ENCODE assay signal across 24 mouse cellular contexts in genomic region chr9:110123322-110123721, GRCm38 (mm10). TPM values are rescaled to one million over a fixed set of nuclear protein-coding genes. Genes with fewer than 3 reads are reported as not detected.
DNase-seq lines count a peak whose midpoint lies in the region; ATAC-seq and TF ChIP-seq lines count a peak whose summit lies in the region.
"Had no signal": no experiment of that assay in that cellular context is flagged by ENCODE, and none has a peak within 500 bp of the region (broad histone marks: within the 10 kb centered on the region; RNA-seq: fewer than 3 reads in every experiment).

No protein-coding gene starts in this region.

- no peak for TF ChIP-seq RAD21 in MEL (IDR thresholded peaks at IDR 0.05; ENCODE audit: low read depth, low read length)

- H3K27ac ChIP-seq in MEL (ENCODE audit: control insufficient read depth, low read depth, low read length) = no peak overlapping the region
- H3K27ac ChIP-seq in forebrain, embryonic 15.5 days (replicated peaks) = no peak overlapping the region
- H3K27ac ChIP-seq: embryonic facial prominence, embryonic 10.5 days; embryonic facial prominence, embryonic 12.5 days; forebrain, embryonic 10.5 days; forebrain, embryonic 12.5 days had no signal

- no peak for TF ChIP-seq POLR2A in MEL (IDR thresholded peaks at IDR 0.05; ENCODE audit: control insufficient read depth in 1 of 2, insufficient read depth in 1 of 2, low read depth in 1 of 2, low read length in 2 of 2, poor library complexity in 1 of 2)

- H3K4me2 ChIP-seq in forebrain, embryonic 15.5 days (replicated peaks) = no peak overlapping the region
- H3K4me2 ChIP-seq: embryonic facial prominence, embryonic 12.5 days; forebrain, embryonic 12.5 days had no signal

- TF ChIP-seq CTCF in MEL (IDR thresholded peaks at IDR 0.05 in 2 of 3, conservative IDR thresholded peaks at IDR 0.05 in 1 of 3; ENCODE audit: control insufficient read depth in 1 of 3, insufficient read depth in 1 of 3, low read depth in 2 of 3, low read length in 3 of 3, poor library complexity in 1 of 3, severe bottlenecking in 1 of 3) = no peak

- H3K79me2 ChIP-seq in MEL (ENCODE audit: control insufficient read depth, insufficient read depth, low read length, poor library complexity) = peaks cover 5% of the 10 kb centered on the region

- peaks cover 0 to 11% of the 10 kb centered on the region in 2 experiments; a peak in 2 of 4 replicates for H3K36me3 ChIP-seq in MEL (ENCODE audit: control insufficient read depth in 1 of 2, insufficient read depth in 2 of 2, low read length in 2 of 2)
- no peaks in the 10 kb centered on the region for H3K36me3 ChIP-seq in splenic B cell, adult 2 months (ENCODE audit: control insufficient read depth, insufficient read depth, low read length, poor library complexity, severe bottlenecking)
- H3K36me3 ChIP-seq in forebrain, embryonic 15.5 days = no peaks in the 10 kb centered on the region; the same call in 1 of the 2 replicates
- H3K36me3 ChIP-seq: embryonic facial prominence, embryonic 12.5 days; forebrain, embryonic 12.5 days had no signal

- ATAC-seq in granulocyte monocyte progenitor cell, adult 5-6 weeks (replicated peaks; ENCODE audit: poor library complexity, severe bottlenecking) = peak; percentile 67
- no peak for ATAC-seq in forebrain, embryonic 15.5 days (replicated peaks)
- ATAC-seq: CD4-positive, CD25-positive, alpha-beta regulatory T cell, adult 4 months; forebrain, embryonic 14.5 days; forebrain, postnatal 0 days had no signal

- no peaks in the 10 kb centered on the region for H3K9me3 ChIP-seq in MEL (replicated peaks; ENCODE audit: insufficient read depth, low read length)
- H3K9me3 ChIP-seq in forebrain, embryonic 15.5 days = no peaks in the 10 kb centered on the region
- H3K9me3 ChIP-seq: embryonic facial prominence, embryonic 10.5 days; embryonic facial prominence, embryonic 12.5 days; forebrain, embryonic 10.5 days; forebrain, embryonic 12.5 days; G1E had no signal

- 88% methylated on average over 2 of the region's 2 CpGs for WGBS in forebrain, embryonic 15.5 days

- DNase-seq in MEL (ENCODE audit: low read depth, low spot score) = peak; percentile 60
- DNase-seq in splenic B cell, adult 2 months (ENCODE audit: low read depth, low spot score) = peak; percentile 6
- DNase-seq in heart, adult 11 months = no peak
- no peak for DNase-seq in kidney, postnatal 25 days
- DNase-seq: adrenal gland, adult 2 months; adrenal gland, postnatal 10 days; adrenal gland, postnatal 25 days; cerebellum, adult 11 months; cerebellum, adult 18-20 months; cerebellum, adult 8-10 months; cerebellum, adult 9-11 months; cerebellum, postnatal 14 days; cerebellum, postnatal 36 days; forebrain, postnatal 0 days had no signal

- H3K4me3 ChIP-seq in MEL (ENCODE audit: control insufficient read depth in 1 of 2, insufficient read depth in 1 of 2, low read depth in 2 of 2, low read length in 2 of 2) = no peak overlapping the region
- no peak overlapping the region for H3K4me3 ChIP-seq in forebrain, embryonic 15.5 days
- H3K4me3 ChIP-seq: embryonic facial prominence, embryonic 10.5 days; embryonic facial prominence, embryonic 12.5 days; forebrain, embryonic 10.5 days; forebrain, embryonic 12.5 days had no signal

- peaks cover 2 to 3% of the 10 kb centered on the region in 2 experiments; a peak in 2 of 4 replicates for H3K4me1 ChIP-seq in MEL (ENCODE audit: control insufficient read depth in 1 of 2, insufficient read depth in 2 of 2, low read length in 2 of 2)
- H3K4me1 ChIP-seq in forebrain, embryonic 15.5 days = peaks cover 9% of the 10 kb centered on the region

- TF ChIP-seq EP300 in MEL (IDR thresholded peaks at IDR 0.05; ENCODE audit: low read depth in 1 of 2, low read length in 2 of 2) = peak; percentile 87 to 94

- no peaks in the 10 kb centered on the region for H3K27me3 ChIP-seq in MEL (ENCODE audit: control insufficient read depth in 1 of 2, insufficient read depth in 2 of 2, low read length in 2 of 2)
- H3K27me3 ChIP-seq in splenic B cell, adult 2 months (ENCODE audit: control insufficient read depth, insufficient read depth, low read length, poor library complexity, severe bottlenecking) = no peaks in the 10 kb centered on the region
- no peaks in the 10 kb centered on the region for H3K27me3 ChIP-seq in forebrain, embryonic 15.5 days
- H3K27me3 ChIP-seq: CH12.LX; embryonic facial prominence, embryonic 12.5 days; forebrain, embryonic 12.5 days had no signal

- no peak overlapping the region for H3K9ac ChIP-seq in MEL (ENCODE audit: control insufficient read depth, low read depth, low read length, poor library complexity, severe bottlenecking)
- no peak overlapping the region for H3K9ac ChIP-seq in forebrain, embryonic 15.5 days (replicated peaks)
- H3K9ac ChIP-seq: embryonic facial prominence, embryonic 12.5 days; forebrain, embryonic 12.5 days; forebrain, postnatal 0 days had no signal

TF ChIP-seq in MEL, 35 proteins besides CTCF, POLR2A, EP300 and RAD21:
- peak; percentile 98 for TF ChIP-seq RCOR1 (IDR thresholded peaks at IDR 0.05; ENCODE audit: low read depth, low read length)
- peak; percentile 93 for TF ChIP-seq TCF12 (IDR thresholded peaks at IDR 0.05; ENCODE audit: low read depth, low read length)
- TF ChIP-seq ELF1 (IDR thresholded peaks at IDR 0.05; ENCODE audit: low read depth, low read length) = no peak
- no peak for TF ChIP-seq MYB (IDR thresholded peaks at IDR 0.05; ENCODE audit: low read depth, low read length)
- TF ChIP-seq BHLHE40 (IDR thresholded peaks at IDR 0.05; ENCODE audit: borderline replicate concordance, low read depth, low read length) = no peak
- TF ChIP-seq NRF1 (IDR thresholded peaks at IDR 0.05; ENCODE audit: insufficient read depth, low read depth, low read length, poor library complexity, severe bottlenecking) = no peak
- TF ChIP-seq SIN3A (IDR thresholded peaks at IDR 0.05; ENCODE audit: low read length) = no peak
- 0 out of 2 replicates have a peak, but pooled peaks have one; percentile 30 for TF ChIP-seq ZNF384 (IDR thresholded peaks at IDR 0.05; ENCODE audit: low read depth, low read length)
- peak; percentile 89 for TF ChIP-seq GATA1 (IDR thresholded peaks at IDR 0.05; ENCODE audit: low read depth, low read length)
- TF ChIP-seq TAL1 (IDR thresholded peaks at IDR 0.05; ENCODE audit: low read length) = peak; percentile 75

RNA-seq across cellular contexts. Expression of gene Dhx30, which starts 5.7 kb away (rescaled TPM):
- 113 and 126 TPM in 2 replicates for total RNA-seq in MEL (2012; rRNA removed)
- polyA plus RNA-seq in MEL (2012; ENCODE audit: insufficient read depth in 1 of 2, insufficient read length in 2 of 2, low read depth in 1 of 2, low replicate concordance in 2 of 2, missing spikeins in 1 of 2) = 100 to 1,000 TPM in 1 of 2 experiments, not detected in 1; 113 TPM
- 137 and 141 TPM in 2 replicates for total RNA-seq in granulocyte monocyte progenitor cell, adult 5-6 weeks (2014; fragmentation: Nextera tagmentation)
- 42.6 and 65.7 TPM in 2 replicates for total RNA-seq in granulocyte monocyte progenitor cell, adult 5-6 weeks (2017)
- 211 and 214 TPM in 2 replicates for polyA plus RNA-seq in forebrain, embryonic 15.5 days (2015; fragmentation: Nextera tagmentation; extraction: Ambion mirVana)

RNA-seq across cellular contexts. Expression of gene Smarcc1, which starts 5.8 kb away (rescaled TPM):
- total RNA-seq in MEL (2012; rRNA removed) = 35.5 and 41.4 TPM in 2 replicates
- 100 to 1,000 TPM in 1 of 2 experiments, 10 to 100 TPM in 1; 79.0 to 488 TPM for polyA plus RNA-seq in MEL (2012; ENCODE audit: insufficient read depth in 1 of 2, insufficient read length in 2 of 2, low read depth in 1 of 2, low replicate concordance in 2 of 2, missing spikeins in 1 of 2)
- 103 and 108 TPM in 2 replicates for total RNA-seq in granulocyte monocyte progenitor cell, adult 5-6 weeks (2014; fragmentation: Nextera tagmentation)
- total RNA-seq in granulocyte monocyte progenitor cell, adult 5-6 weeks (2017) = 59.9 and 70.0 TPM in 2 replicates
- polyA plus RNA-seq in forebrain, embryonic 15.5 days (2015; fragmentation: Nextera tagmentation; extraction: Ambion mirVana) = 154 and 156 TPM in 2 replicates

Comparison
In these comparisons a context has a peak if more than half of its experiments do, and no peak if none do; other contexts are left out.
1. DNase-seq: peak in MEL (single experiment) and splenic B cell, adult 2 months (single experiment); none in heart, adult 11 months (single experiment) and kidney, postnatal 25 days (0 of 2).